In the genomic region with DNA sequence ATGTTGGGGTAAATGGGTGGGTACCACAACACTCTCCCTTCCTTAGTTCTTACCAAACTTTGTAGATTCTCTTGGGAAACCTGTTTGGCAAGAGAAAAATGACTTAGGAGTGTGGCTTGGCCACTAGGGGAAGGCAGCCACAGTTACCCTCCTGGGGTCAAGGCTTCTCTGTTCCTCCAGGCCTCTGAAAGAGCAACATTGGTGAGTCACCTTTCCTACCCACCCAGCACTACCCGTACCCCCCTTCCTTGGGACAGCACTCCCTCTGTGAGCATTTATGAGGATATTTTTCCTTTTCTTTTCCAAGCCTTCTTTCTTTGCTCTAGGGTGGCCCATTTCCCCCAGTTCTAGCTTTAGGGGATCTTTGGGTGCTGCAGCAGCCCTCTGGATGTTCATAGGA, we compare ENCODE assay signal across 1 mouse cellular context.
TF ChIP-seq lines count a peak whose summit lies in the region.

No protein-coding gene starts in this region.

TF ChIP-seq in myocyte, 11 proteins besides CTCF, POLR2A, EP300 and RAD21:
- TF ChIP-seq TCF3 (IDR thresholded peaks at IDR 0.05; ENCODE audit: insufficient read length, low read depth): no peak
- no peak for TF ChIP-seq MYOG (IDR thresholded peaks at IDR 0.05; ENCODE audit: control insufficient read depth in 1 of 3, insufficient read depth in 1 of 3, insufficient read length in 2 of 3, low read depth in 2 of 3)
- no peak for TF ChIP-seq MAX (IDR thresholded peaks at IDR 0.05; ENCODE audit: low read depth)
- no peak for TF ChIP-seq CEBPB (IDR thresholded peaks at IDR 0.05; ENCODE audit: insufficient read depth, poor library complexity, severe bottlenecking)
- TF ChIP-seq TCF12 (IDR thresholded peaks at IDR 0.05; ENCODE audit: insufficient read depth, poor library complexity, severe bottlenecking): no peak
- TF ChIP-seq MYOD1 (IDR thresholded peaks at IDR 0.05; ENCODE audit: control insufficient read depth in 1 of 3, insufficient read length in 2 of 3, low read depth in 2 of 3): no peak
- TF ChIP-seq POLR2AphosphoS2 (IDR thresholded peaks at IDR 0.05; ENCODE audit: insufficient read length, low read depth): no peak
- no peak for TF ChIP-seq REST (IDR thresholded peaks at IDR 0.05; ENCODE audit: insufficient read depth, insufficient read length)
- no peak for TF ChIP-seq SRF (IDR thresholded peaks at IDR 0.05; ENCODE audit: control insufficient read depth, insufficient read length, low read depth)
- TF ChIP-seq E2F4 (IDR thresholded peaks at IDR 0.05; ENCODE audit: insufficient read depth): no peak
- no peak for TF ChIP-seq USF1 (IDR thresholded peaks at IDR 0.05; ENCODE audit: low read depth)
